Mouse (Mus musculus) hindbrain, embryonic 11.5 days (tissue): Measurements from ENCODE around the gene Pard3b. TPM values are rescaled to one million over a fixed set of nuclear protein-coding genes. Genes with fewer than 3 reads are reported as not detected.

ENCODE experiments used
- ATAC-seq: fragments of 200-750 bp; cut with Nextera tagmentation; 2 replicates; pipeline ENCODE4 v1.8.0; 2017; ENCODE audit warnings: mild to moderate bottlenecking, moderate TSS enrichment, moderate library complexity; ENCODE audit not compliant: low FRiP score
- DNase-seq: peaks from one replicate; pipeline ENCODE4 v3.0.0-alpha.2; 2015; ENCODE audit warnings: low spot score
- H3K27ac ChIP-seq: fragments of 300-500 bp; sonication (generic); 2 replicates; pipeline ENCODE4 v1.5.1; 2014; ENCODE audit warnings: mild to moderate bottlenecking, low read depth, low read length
- H3K27me3 ChIP-seq: fragments of 300-500 bp; sonication (generic); 2 replicates; pipeline ENCODE4 v1.6.1; 2014; ENCODE audit warnings: mild to moderate bottlenecking, low read length, moderate library complexity, mixed read lengths; ENCODE audit not compliant: control insufficient read depth, insufficient read depth
- H3K36me3 ChIP-seq: fragments of 300-500 bp; sonication (generic); 2 replicates; pipeline ENCODE4 v1.6.1; 2014; ENCODE audit warnings: mild to moderate bottlenecking, low read length, moderate library complexity, mixed read lengths; ENCODE audit not compliant: control insufficient read depth, insufficient read depth
- H3K4me1 ChIP-seq: fragments of 300-500 bp; sonication (generic); replicated peaks from 2 replicates; pipeline ENCODE4 v1.6.1; 2014; ENCODE audit warnings: low read length, mixed read lengths; ENCODE audit not compliant: control insufficient read depth, insufficient read depth
- H3K4me2 ChIP-seq: fragments of 300-500 bp; sonication (generic); replicated peaks from 2 replicates; pipeline ENCODE4 v1.6.1; 2014; ENCODE audit warnings: mild to moderate bottlenecking, low read depth, low read length
- H3K4me3 ChIP-seq: fragments of 300-500 bp; sonication (generic); 2 replicates; pipeline ENCODE4 v1.5.1; 2014; ENCODE audit warnings: low read depth, low read length
- H3K9ac ChIP-seq: fragments of 300-500 bp; sonication (generic); 2 replicates; pipeline ENCODE4 v1.6.1; 2014; ENCODE audit warnings: low read depth, low read length
- H3K9me3 ChIP-seq: fragments of 300-500 bp; sonication (generic); 2 replicates; pipeline ENCODE4 v1.6.1; 2016; ENCODE audit warnings: low read length; ENCODE audit not compliant: control insufficient read depth
- WGBS: fragments of 180-500 bp; shearing (Covaris S2); extraction: QIAGEN DNeasy Blood & Tissue Kit; methylation state at CpG from one replicate; pipeline ENCODE4 v1.1.7; 2014; 5-methylcytosine and 5-hydroxymethylcytosine counted together
- polyA plus RNA-seq: library from polyadenylated mRNA; unstranded; fragments of >200 nt; fragmentation: Nextera tagmentation; extraction: Ambion mirVana; gene quantifications from 2 replicates; pipeline ENCODE4 v1.2.1, GENCODE M21; 2014

Gene Pard3b
- polyA plus RNA-seq, 1 experiment from 2014 or later, result 16.8 TPM

DNA sequence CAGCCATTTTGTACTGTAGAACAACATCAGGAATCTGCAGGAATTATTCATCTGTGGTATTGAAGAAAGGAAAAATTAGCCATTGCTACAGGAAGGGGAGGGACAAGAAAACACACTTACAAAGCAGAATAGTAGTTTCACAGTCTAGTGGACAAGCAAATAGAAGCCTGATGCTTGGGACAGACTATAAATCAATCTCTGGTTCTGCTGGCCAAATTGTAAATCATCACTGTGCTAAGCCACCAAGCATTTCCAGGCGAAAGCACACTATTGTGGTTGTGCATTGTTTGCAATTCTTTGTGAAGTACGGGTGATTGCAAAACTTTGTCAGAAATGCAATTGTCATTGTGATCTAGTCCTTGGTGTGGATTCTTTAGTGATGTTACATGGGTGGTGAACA is 786.7 kb downstream of the Pard3b start:
- no peak for DNase-seq
- H3K27ac ChIP-seq, result no peak overlapping the region
- no peak overlapping the region for H3K4me2 ChIP-seq
- no peak overlapping the region for H3K4me3 ChIP-seq
- 78% methylated on average over 2 of the region's 2 CpGs for WGBS
- no peaks in the 10 kb centered on the region for H3K9me3 ChIP-seq
- ATAC-seq, result no peak
- no peaks in the 10 kb centered on the region for H3K36me3 ChIP-seq
- H3K4me1 ChIP-seq, result no peaks in the 10 kb centered on the region
- H3K9ac ChIP-seq, result no peak overlapping the region
- no peaks in the 10 kb centered on the region for H3K27me3 ChIP-seq

DNA sequence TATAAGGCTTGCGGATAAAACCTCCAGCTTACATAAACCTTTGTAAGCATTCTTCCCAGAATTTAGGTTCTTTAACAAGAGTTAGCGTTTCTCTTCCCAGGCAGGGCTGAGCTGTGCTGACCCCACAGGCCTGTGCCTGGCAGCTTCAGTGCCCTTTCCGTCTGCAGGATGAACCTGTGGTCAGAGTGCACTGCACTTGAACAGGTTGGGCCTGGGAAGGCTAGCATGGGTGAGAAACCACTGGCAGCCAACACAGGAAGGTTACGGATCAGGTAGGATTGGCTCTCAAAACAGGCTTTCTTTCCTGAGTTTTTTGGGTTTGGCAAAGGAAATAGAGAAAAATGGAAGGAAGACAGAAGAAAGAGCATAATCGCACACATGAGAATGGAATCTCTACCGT is 790.1 kb downstream of the Pard3b start:
- no peak overlapping the region for H3K4me3 ChIP-seq
- WGBS, result 69% methylated on average over 6 of the region's 6 CpGs
- no peaks in the 10 kb centered on the region for H3K27me3 ChIP-seq
- H3K4me1 ChIP-seq, result no peaks in the 10 kb centered on the region
- no peak overlapping the region for H3K27ac ChIP-seq
- no peak overlapping the region for H3K4me2 ChIP-seq
- H3K9me3 ChIP-seq, result no peaks in the 10 kb centered on the region
- no peaks in the 10 kb centered on the region for H3K36me3 ChIP-seq
- no peak for DNase-seq
- ATAC-seq, result no peak
- H3K9ac ChIP-seq, result no peak overlapping the region

- Histone ChIP-seq H3K4me2 (no peak overlapping the region), H3K9me3 (no peaks in the 10 kb centered on the region), H3K4me1 (no peaks in the 10 kb centered on the region), H3K36me3 (no peaks in the 10 kb centered on the region), H3K27ac (no peak overlapping the region), H3K9ac (no peak overlapping the region), H3K27me3 (no peaks in the 10 kb centered on the region), H3K4me3 (no peak overlapping the region)
- 54% methylated on average over 17 of the region's 17 CpGs for WGBS
- peak; percentile 22 for DNase-seq
- no peak for ATAC-seq
Measured at GRCm38 (mm10) chr1:62429333-62430182, 790.9 kb downstream of the Pard3b start.

DNA sequence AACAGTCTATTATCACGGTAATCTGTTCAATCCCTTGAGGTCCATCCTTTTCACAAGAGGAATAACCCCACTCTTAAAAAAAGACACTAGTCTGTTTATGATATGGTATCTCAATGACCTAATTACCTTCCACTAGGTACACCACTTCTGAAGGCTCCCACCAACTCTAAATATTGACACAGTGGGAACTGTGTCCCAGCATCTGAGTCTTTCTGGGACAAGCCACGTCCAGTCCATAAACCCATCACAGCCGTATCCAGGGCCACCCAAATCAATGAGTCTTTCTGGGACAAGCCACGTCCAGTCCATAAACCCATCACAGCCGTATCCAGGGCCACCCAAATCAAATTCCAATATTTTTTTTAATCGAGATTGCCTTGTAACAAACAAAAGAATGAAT is 792.4 kb downstream of the Pard3b start:
- Histone ChIP-seq H3K27ac (no peak overlapping the region), H3K4me1 (no peaks in the 10 kb centered on the region), H3K27me3 (no peaks in the 10 kb centered on the region), H3K9me3 (no peaks in the 10 kb centered on the region), H3K4me2 (no peak overlapping the region), H3K4me3 (no peak overlapping the region), H3K9ac (no peak overlapping the region), H3K36me3 (no peaks in the 10 kb centered on the region)
- WGBS, result 80% methylated on average over 6 of the region's 6 CpGs
- DNase-seq (no peak), ATAC-seq (no peak)

DNA sequence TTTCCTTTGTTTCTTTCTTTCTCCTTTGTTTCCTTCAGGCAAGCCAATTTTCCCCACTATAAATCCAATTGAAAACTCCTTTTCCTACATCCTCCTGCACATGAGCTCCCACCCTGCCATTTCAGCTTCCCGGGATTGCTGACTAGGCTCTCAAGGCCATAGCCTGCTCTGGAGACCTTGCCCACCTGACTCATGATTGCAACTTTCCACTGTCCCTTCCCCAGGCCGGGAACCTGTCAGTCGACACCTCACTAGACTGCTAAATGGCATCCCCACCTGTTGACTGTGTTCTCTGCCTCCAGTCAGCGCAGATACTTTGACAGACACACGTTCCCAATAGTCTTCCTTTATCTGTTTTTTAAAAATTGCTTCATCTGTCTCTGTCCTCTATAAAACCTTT is 795.3 kb downstream of the Pard3b start:
- ATAC-seq, result no peak
- no peaks in the 10 kb centered on the region for H3K4me1 ChIP-seq
- H3K9me3 ChIP-seq, result no peaks in the 10 kb centered on the region
- 73% methylated on average over 5 of the region's 5 CpGs for WGBS
- no peaks in the 10 kb centered on the region for H3K27me3 ChIP-seq
- H3K9ac ChIP-seq, result no peak overlapping the region
- H3K4me3 ChIP-seq, result no peak overlapping the region
- no peaks in the 10 kb centered on the region for H3K36me3 ChIP-seq
- DNase-seq, result no peak
- no peak overlapping the region for H3K4me2 ChIP-seq
- H3K27ac ChIP-seq, result no peak overlapping the region

- peak; percentile 8 for DNase-seq
Measured at GRCm38 (mm10) chr1:62435844-62436243, 797.2 kb downstream of the Pard3b start.

GRCm38 (mm10) chr1:62436304-62436703 is 797.7 kb downstream of the Pard3b start:
- Histone ChIP-seq H3K4me2 (no peak overlapping the region), H3K9me3 (no peaks in the 10 kb centered on the region), H3K36me3 (no peaks in the 10 kb centered on the region), H3K9ac (no peak overlapping the region), H3K27ac (no peak overlapping the region), H3K27me3 (no peaks in the 10 kb centered on the region), H3K4me3 (no peak overlapping the region), H3K4me1 (no peaks in the 10 kb centered on the region)
- DNase-seq, result no peak
- WGBS, result 86% methylated on average over 3 of the region's 3 CpGs
- no peak for ATAC-seq

More at GRCm38 (mm10) chr1:62435844-62436243, 797.2 kb downstream of the Pard3b start:
- no peaks in the 10 kb centered on the region for H3K9me3 ChIP-seq
- WGBS, result 50% methylated on average over 9 of the region's 9 CpGs
- no peak overlapping the region for H3K27ac ChIP-seq
- no peak for ATAC-seq
- no peak overlapping the region for H3K4me2 ChIP-seq
- no peak overlapping the region for H3K9ac ChIP-seq
- H3K4me3 ChIP-seq, result no peak overlapping the region
- H3K36me3 ChIP-seq, result no peaks in the 10 kb centered on the region
- H3K4me1 ChIP-seq, result no peaks in the 10 kb centered on the region
- no peaks in the 10 kb centered on the region for H3K27me3 ChIP-seq

DNA sequence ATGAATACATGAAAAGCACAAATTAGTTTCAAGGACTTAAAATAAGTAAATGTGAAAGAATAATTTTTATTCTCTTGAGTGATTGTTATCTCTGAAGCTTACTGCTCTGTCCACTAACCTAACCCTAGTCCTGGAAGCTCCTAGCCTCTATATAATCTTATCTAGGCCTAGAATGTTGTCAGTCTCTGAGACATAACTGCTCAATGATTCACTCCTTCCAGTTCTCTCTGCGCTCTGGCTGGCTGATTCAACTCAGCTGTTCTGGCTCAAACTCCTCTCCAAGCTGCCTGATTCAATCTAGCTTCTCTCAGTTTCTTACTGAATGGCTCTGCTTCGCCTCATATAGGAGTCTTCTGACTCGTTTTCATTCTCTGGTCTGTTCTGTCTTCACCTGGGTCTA is 798.9 kb downstream of the Pard3b start:
- Histone ChIP-seq H3K27me3 (no peaks in the 10 kb centered on the region), H3K4me1 (no peaks in the 10 kb centered on the region), H3K4me3 (no peak overlapping the region), H3K27ac (no peak overlapping the region), H3K9ac (no peak overlapping the region), H3K9me3 (no peaks in the 10 kb centered on the region), H3K36me3 (no peaks in the 10 kb centered on the region), H3K4me2 (no peak overlapping the region)
- DNase-seq (no peak), ATAC-seq (no peak)
- WGBS, result 89% methylated on average over 3 of the region's 3 CpGs

- Histone ChIP-seq H3K4me2 (no peak overlapping the region), H3K4me1 (no peaks in the 10 kb centered on the region), H3K27me3 (no peaks in the 10 kb centered on the region), H3K36me3 (no peaks in the 10 kb centered on the region), H3K27ac (no peak overlapping the region), H3K4me3 (no peak overlapping the region), H3K9me3 (no peaks in the 10 kb centered on the region), H3K9ac (no peak overlapping the region)
- 88% methylated on average over 3 of the region's 3 CpGs for WGBS
- ATAC-seq, result no peak
- no peak for DNase-seq
Measured at GRCm38 (mm10) chr1:62444406-62444805, 805.8 kb downstream of the Pard3b start.
